Mouse (Mus musculus) olfactory bulb, adult 2 months (tissue): Measurements from ENCODE around the gene Aig1. TPM values are rescaled to one million over a fixed set of nuclear protein-coding genes. Genes with fewer than 3 reads are reported as not detected.

ENCODE experiments used
- H3K27ac ChIP-seq: fragments of 200-500 bp; 2 replicates; pipeline ENCODE4 v1.5.1; 2012; ENCODE audit warnings: low read depth, low read length; ENCODE audit not compliant: insufficient read depth
- H3K4me1 ChIP-seq: fragments of 200-500 bp; 2 replicates; pipeline ENCODE4 v1.6.1; 2012; ENCODE audit warnings: low read length; ENCODE audit not compliant: control insufficient read depth, insufficient read depth
- H3K4me3 ChIP-seq: fragments of 200-500 bp; 2 replicates; pipeline ENCODE4 v1.5.1; 2012; ENCODE audit warnings: mild to moderate bottlenecking, low read depth, low read length, moderate library complexity; ENCODE audit not compliant: insufficient read depth
- CTCF ChIP-seq: fragments of 200-500 bp; IDR thresholded peaks from 2 replicates; pipeline ENCODE4 v1.5.1; 2012; ENCODE audit warnings: low read depth, mild to moderate bottlenecking, low read length, moderate library complexity; ENCODE audit not compliant: insufficient read depth
- POLR2A ChIP-seq: fragments of 200-500 bp; IDR thresholded peaks from 2 replicates; pipeline ENCODE4 v1.6.1; 2012; ENCODE audit warnings: mild to moderate bottlenecking, low read depth, low read length, moderate library complexity; ENCODE audit not compliant: insufficient read depth
- WGBS: fragments of 180-500 bp; shearing (Covaris S2); methylation state at CpG from one replicate; pipeline ENCODE4 v1.1.7; 2018; 5-methylcytosine and 5-hydroxymethylcytosine counted together
- polyA plus RNA-seq: library from polyadenylated mRNA; stranded (reverse); fragments of >200 nt; gene quantifications from 2 replicates; pipeline ENCODE4 v1.2.4, GENCODE M21; 2012; ENCODE audit warnings: low replicate concordance; ENCODE audit not compliant: missing spikeins, insufficient read depth, insufficient read length

Aig1 gene
- polyA plus RNA-seq, 1 experiment, result not detected

DNA sequence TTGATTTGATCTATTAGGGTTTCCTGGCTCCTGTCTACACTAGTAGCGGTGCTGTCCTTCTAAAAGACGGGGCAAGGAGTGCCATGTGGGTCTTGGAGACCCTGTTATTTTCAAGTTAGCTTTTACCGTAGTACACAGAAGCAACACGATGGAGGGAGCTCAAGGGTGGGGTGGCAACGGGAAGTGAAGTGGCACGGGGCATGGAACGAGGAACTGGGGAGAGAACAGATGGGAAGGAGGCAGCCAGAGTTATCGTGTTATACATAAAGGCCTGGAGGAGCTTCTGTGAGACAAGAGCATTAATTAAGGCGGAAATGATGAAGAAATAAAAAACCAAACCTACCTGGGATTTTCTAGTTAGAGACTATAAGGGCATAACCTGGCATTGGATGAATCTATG lies 31.8 kb downstream of the Aig1 start:
- TF ChIP-seq POLR2A (no peak), CTCF (no peak)
- WGBS, result 64% methylated on average over 9 of the region's 9 CpGs
- H3K4me3 ChIP-seq, result no peak overlapping the region
- H3K4me1 ChIP-seq, result peaks cover 15% of the 10 kb centered on the region
- no peak overlapping the region for H3K27ac ChIP-seq

DNA sequence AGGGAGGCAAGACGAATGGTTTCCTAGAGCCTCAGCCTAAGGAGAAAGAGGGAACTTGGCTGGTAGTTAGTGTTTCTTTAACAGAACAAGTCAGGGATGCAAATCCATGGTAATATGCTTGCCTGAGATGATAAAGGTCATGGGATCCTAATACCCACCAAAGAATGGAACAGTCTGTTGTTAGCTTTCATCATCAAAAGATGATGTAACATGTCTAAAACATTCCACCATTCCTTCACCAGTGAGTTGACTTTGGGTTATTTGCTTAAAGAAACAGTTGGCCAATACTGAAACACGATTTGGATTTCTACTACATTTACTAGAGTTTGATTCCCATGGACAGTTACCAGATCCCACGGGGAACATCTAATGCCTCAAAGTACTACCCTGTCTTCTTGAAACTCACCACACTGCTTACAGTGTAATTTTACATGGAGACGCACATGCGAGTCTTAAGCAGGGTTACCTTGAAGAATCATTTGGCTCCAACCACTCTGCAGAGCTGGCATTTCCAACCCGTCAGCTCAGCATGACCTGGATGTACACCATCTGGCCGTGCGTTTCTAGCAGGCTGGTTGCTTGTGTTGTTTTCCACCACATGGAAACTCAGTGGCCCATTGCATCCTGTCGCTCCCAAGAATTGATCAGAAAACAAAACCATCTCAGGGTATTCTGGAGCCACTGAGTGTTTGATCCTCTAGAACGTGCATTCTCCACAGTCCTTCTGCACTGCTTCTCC lies 32.9 kb downstream of the Aig1 start:
- 90% methylated on average over 10 of the region's 10 CpGs for WGBS
- no peak overlapping the region for H3K27ac ChIP-seq
- H3K4me3 ChIP-seq, result no peak overlapping the region
- H3K4me1 ChIP-seq, result peaks cover 15% of the 10 kb centered on the region
- no peak for TF ChIP-seq POLR2A
- TF ChIP-seq CTCF, result no peak

DNA sequence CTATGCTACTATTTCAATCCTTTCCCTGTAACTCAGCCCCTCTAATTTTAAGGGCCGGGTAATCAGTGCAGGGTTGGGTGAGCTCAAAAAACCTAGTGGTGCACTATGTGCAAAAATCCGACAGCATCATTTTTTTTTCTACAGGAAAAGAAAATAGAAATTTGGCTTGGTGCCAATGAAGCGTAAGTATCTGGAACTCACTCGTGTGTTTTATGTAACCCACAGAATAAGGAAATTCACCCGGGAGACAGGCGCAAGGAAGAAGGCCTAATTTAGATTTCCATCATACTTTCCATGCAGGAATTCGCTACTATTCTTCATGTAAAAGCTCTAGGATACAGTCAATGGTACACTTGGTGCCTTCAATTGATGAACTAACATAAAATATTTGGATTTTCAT lies 34.7 kb downstream of the Aig1 start:
- Histone ChIP-seq H3K4me1 (peaks cover 15% of the 10 kb centered on the region), H3K4me3 (no peak overlapping the region), H3K27ac (no peak overlapping the region; the same call in 1 of the 2 replicates)
- WGBS, result 22% methylated on average over 7 of the region's 7 CpGs
- no peak for TF ChIP-seq POLR2A
- no peak for TF ChIP-seq CTCF

DNA sequence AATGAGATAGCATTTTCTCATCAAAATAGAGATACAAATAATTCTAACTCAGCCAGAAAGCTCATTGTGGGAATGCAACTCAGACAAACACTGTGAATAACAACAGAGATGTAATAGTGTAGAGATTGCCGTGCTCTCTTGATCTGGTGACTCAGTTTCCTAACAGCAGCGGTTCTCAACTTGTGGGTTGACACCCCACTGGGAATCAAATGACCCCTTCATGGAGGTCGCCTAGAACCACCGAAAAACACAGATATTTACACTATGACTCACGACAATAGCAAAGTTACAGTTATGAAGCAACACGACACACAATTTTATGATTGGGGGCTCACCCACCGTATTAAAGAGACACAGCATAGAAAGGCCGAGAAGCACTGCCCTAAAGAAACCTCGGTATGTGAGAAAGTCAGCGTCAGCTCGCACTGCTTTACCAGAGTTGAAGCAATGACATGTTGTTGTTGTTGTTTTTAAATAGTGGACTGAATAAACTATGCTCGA lies 35.7 kb downstream of the Aig1 start:
- WGBS, result 68% methylated on average over 12 of the region's 12 CpGs

DNA sequence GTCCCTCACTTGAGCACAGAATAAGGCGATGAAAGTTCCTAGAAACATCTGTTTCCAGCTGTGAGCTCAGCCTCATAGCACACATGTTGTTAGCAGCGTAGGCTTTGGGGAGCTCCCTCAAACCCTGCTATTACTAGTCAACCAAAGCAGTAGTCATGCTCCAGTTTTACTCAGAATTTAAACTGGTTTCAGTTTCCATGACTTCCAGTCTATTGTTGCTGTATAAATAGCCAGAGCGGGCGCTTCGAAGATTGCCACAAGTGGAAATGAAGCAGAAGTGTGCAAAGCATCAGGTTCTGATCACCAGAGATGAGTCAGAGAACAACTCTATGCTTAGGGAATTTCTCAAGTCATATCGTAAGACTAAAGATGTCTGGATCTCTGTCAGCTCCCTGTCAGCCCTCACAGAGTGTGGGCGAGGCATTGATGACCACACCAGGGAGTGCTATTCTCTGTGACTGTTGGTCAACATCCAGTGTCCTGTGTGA lies 36.2 kb downstream of the Aig1 start:
- Histone ChIP-seq H3K4me1 (peaks cover 8% of the 10 kb centered on the region), H3K27ac (peak overlapping the region; percentile 89), H3K4me3 (no peak overlapping the region)
- 31% methylated on average over 7 of the region's 7 CpGs for WGBS
- TF ChIP-seq POLR2A (no peak), CTCF (no peak)

More for the DNA sequence above, 35.7 kb downstream of the Aig1 start:
- Histone ChIP-seq H3K27ac (peak overlapping the region; percentile 89), H3K4me1 (peaks cover 14% of the 10 kb centered on the region), H3K4me3 (no peak overlapping the region)
- TF ChIP-seq CTCF, result no peak
- TF ChIP-seq POLR2A, result no peak

DNA sequence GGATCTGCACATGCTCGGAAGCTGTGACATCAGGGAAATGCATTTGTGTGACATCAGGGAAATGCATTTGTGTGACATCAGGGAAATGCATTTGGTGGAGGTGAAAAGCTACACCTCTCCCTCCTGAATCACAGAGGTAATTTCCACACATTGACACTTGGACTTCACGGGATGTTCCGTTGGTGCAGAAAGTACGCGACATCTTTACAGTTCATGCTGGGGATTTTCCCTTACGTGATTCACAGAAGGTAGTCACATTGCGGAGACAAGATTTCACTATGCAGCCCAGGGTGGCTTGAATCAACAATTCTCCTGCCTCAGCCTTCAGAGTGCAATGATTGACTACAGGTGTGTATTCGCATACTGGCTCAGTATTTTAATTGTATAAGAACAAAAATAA lies 41.6 kb downstream of the Aig1 start:
- WGBS, result 95% methylated on average over 8 of the region's 8 CpGs

DNA sequence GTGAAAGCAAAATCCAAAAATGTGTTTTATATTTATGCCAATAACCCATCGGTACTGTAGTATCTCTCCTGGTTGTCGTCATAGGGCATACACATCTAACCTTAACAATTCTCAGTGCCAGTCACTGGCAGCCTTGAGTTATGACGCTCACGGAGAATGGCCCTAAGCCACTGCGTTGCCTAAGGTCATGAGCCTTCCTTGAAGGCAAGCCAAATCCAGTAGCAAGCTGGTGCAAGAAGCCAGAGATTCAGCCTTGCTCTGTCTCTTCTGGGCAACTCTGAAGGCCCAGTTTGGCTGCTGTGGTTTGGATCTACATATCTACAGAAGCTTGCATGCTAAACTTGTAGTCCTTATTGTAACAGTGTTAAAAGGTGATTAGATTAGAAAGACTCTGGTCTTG lies 55.2 kb downstream of the Aig1 start:
- TF ChIP-seq POLR2A (no peak), CTCF (no peak)
- no peak overlapping the region for H3K4me3 ChIP-seq
- no peak overlapping the region for H3K27ac ChIP-seq
- 95% methylated on average over 5 of the region's 5 CpGs for WGBS
- H3K4me1 ChIP-seq, result peaks cover 6% of the 10 kb centered on the region; the same call in 1 of the 2 replicates

More for the DNA sequence above, 41.6 kb downstream of the Aig1 start:
- no peak overlapping the region for H3K27ac ChIP-seq
- TF ChIP-seq CTCF (no peak), POLR2A (no peak)
- H3K4me3 ChIP-seq, result no peak overlapping the region
- no peaks in the 10 kb centered on the region for H3K4me1 ChIP-seq

DNA sequence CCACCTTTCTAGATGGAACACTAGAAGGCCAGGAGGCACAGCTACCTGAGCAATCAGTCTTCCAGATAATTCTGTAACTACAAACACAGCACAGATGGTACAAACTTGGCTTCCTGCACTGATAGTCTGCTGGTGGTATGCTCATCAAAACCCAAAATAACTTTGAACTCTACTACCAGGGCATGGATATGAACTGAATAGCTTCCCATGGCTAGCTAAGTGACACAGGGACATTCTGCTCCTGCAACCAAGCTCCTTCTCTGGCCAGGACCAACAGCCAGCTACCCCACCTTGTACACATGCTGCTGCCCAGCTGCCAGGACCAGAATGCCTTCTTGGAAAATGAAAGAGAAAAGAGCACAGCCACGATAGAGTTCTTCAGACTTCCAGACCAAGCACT lies 60.5 kb downstream of the Aig1 start:
- H3K27ac ChIP-seq, result no peak overlapping the region
- H3K4me1 ChIP-seq, result peaks cover 4% of the 10 kb centered on the region; the same call in 1 of the 2 replicates
- no peak overlapping the region for H3K4me3 ChIP-seq
- TF ChIP-seq POLR2A (no peak), CTCF (no peak)
- 76% methylated on average over 1 of the region's 1 CpGs for WGBS

DNA sequence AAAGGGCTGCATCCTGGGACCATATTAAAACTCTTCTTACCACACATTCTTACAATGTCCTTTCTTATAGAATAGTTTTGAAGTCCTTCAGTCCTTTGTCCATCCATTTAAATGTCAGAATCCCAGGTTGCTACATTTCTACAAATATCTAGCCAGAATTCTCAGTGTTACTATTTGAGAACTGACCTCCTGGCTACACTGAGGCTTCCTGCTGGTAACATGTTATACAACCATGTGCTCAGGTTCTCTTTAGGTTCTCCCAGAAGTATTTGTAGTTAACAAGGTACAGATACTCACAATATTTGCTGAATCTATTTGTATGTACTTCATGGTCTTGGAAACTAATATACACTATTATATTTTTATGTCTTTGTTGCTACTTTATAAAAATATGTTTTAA lies 62.0 kb downstream of the Aig1 start:
- H3K27ac ChIP-seq, result no peak overlapping the region

DNA sequence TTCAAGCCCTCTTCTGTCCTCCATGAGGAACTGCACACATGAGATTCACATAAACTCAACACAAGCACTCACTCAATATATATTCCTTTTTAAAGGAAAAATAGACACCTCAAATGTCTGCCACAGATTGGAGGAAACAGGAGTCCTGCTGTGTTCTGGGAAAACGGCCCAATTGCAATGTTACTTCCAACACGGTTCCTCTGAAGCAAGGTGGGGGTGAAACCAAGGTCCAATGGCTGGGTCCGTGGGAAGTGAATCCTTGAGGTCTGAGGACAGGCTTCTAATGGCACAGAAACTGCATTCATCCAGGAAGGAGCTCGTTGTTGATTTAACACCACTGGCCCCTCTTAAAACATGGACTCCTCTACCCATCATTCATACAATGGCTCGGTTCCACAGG lies 67.5 kb downstream of the Aig1 start:
- no peak overlapping the region for H3K27ac ChIP-seq
- H3K4me1 ChIP-seq, result no peaks in the 10 kb centered on the region
- H3K4me3 ChIP-seq, result no peak overlapping the region
- TF ChIP-seq POLR2A (no peak), CTCF (no peak)
- 79% methylated on average over 5 of the region's 5 CpGs for WGBS

More for the DNA sequence above, 62.0 kb downstream of the Aig1 start:
- H3K4me1 ChIP-seq, result peaks cover 4% of the 10 kb centered on the region; the same call in 1 of the 2 replicates
- H3K4me3 ChIP-seq, result no peak overlapping the region
- TF ChIP-seq CTCF (no peak), POLR2A (no peak)
